Mouse (Mus musculus) G1E (cell line): ENCODE results near the gene Cmc4. TPM values are rescaled to one million over a fixed set of nuclear protein-coding genes. Genes with fewer than 3 reads are reported as not detected.

Source experiments
- ATAC-seq: 2 replicates; pipeline ENCODE4 v1.8.0; 2016; ENCODE audit warnings: mild to moderate bottlenecking; ENCODE audit not compliant: insufficient number of reproducible peaks, poor library complexity, low FRiP score, severe bottlenecking; ENCODE audit errors: extremely low read depth
- DNase-seq: peaks from one replicate; pipeline ENCODE4 v3.0.0; 2012; ENCODE audit warnings: low spot score
- H3K27me3 ChIP-seq: 2 replicates; pipeline ENCODE4 v1.6.1; 2012; ENCODE audit warnings: mild to moderate bottlenecking, low read length, inconsistent platforms; ENCODE audit not compliant: insufficient read depth
- H3K36me3 ChIP-seq: replicated peaks from 2 replicates; pipeline ENCODE3; 2012; ENCODE audit warnings: mild to moderate bottlenecking, inconsistent platforms
- H3K4me1 ChIP-seq: 2 replicates; pipeline ENCODE4 v1.6.1; 2012; ENCODE audit warnings: low read depth, low read length, inconsistent platforms, mixed read lengths; ENCODE audit not compliant: insufficient read depth
- H3K4me3 ChIP-seq: 2 replicates; pipeline ENCODE4 v1.5.1; 2012; ENCODE audit warnings: low read depth, mild to moderate bottlenecking, inconsistent platforms, low read length, moderate library complexity, mixed read lengths
- H3K9me3 ChIP-seq: replicated peaks from 2 replicates; pipeline ENCODE4 v1.6.1; 2012; ENCODE audit warnings: inconsistent platforms
- CTCF ChIP-seq: IDR thresholded peaks from 2 replicates; pipeline ENCODE4 v1.5.1; 2012; ENCODE audit warnings: low read depth, low read length, inconsistent platforms, mixed read lengths
- GATA1 ChIP-seq: IDR thresholded peaks from 2 replicates; pipeline ENCODE4 v1.6.1; 2012; ENCODE audit warnings: borderline replicate concordance, low read length, inconsistent platforms, mixed read lengths
- GATA2 ChIP-seq: IDR thresholded peaks from 2 replicates; pipeline ENCODE4 v1.6.1; 2012; ENCODE audit warnings: low read depth, low read length, inconsistent platforms, borderline replicate concordance
- POLR2AphosphoS5 ChIP-seq: IDR thresholded peaks from 2 replicates; pipeline ENCODE4 v1.6.1; 2012; ENCODE audit warnings: low read depth, low read length, inconsistent platforms; ENCODE audit not compliant: insufficient replicate concordance
- TAL1 ChIP-seq: conservative IDR thresholded peaks from 2 replicates; pipeline ENCODE4 v1.6.1; 2012; ENCODE audit warnings: low read depth, low read length, inconsistent platforms, mixed read lengths
- polyA plus RNA-seq: library from polyadenylated mRNA; stranded (reverse); fragments of >175 nt; gene quantifications from 2 replicates; pipeline ENCODE4 v1.2.3, GENCODE M21; 2012
- total RNA-seq, 2 experiments: library from RNA; stranded (forward) in 1 of 2; stranded (reverse) in 1 of 2; fragments of 200-1000 nt in 1 of 2; fragments of >200 nt in 1 of 2; fragmentation: Nextera tagmentation in 1 of 2; gene quantifications; 2 replicates each; pipeline ENCODE4 v1.2.3; 2014 to 2017

Gene Cmc4
- total and polyA plus RNA-seq, 3 experiments = 4.8 to 38.8 (median 19.4) TPM

- H3K27me3 ChIP-seq = no peaks in the 10 kb centered on the region
- DNase-seq = peak; percentile 6
- peak within 1 kb of the TSS; percentile 71 for H3K4me3 ChIP-seq
- peak; percentile 83 for ATAC-seq
- no peaks in the 10 kb centered on the region for H3K36me3 ChIP-seq
- TF ChIP-seq POLR2AphosphoS5 = no peak
- TF ChIP-seq GATA1 = no peak
- TF ChIP-seq TAL1 = no peak
- no peak for TF ChIP-seq GATA2
- no peak for TF ChIP-seq CTCF
- no peaks in the 10 kb centered on the region for H3K4me1 ChIP-seq
- no peaks in the 10 kb centered on the region for H3K9me3 ChIP-seq
Measured at GRCm38 (mm10) chrX:75382195-75382771, 34.1 kb downstream of the Cmc4 start, which contains the start of the genes Fundc2 and F8. TSS of gene Fundc2 (plus strand) at chrX:75382399. TSS of gene F8 (minus strand) at chrX:75382615.

- no peaks in the 10 kb centered on the region for H3K4me1 ChIP-seq
- peak overlapping the region; percentile 71; the same call in 1 of the 2 replicates for H3K4me3 ChIP-seq
- no peak for TF ChIP-seq GATA2
- H3K27me3 ChIP-seq = no peaks in the 10 kb centered on the region
- no peak for DNase-seq
- no peaks in the 10 kb centered on the region for H3K9me3 ChIP-seq
- no peaks in the 10 kb centered on the region for H3K36me3 ChIP-seq
- ATAC-seq = no peak
Measured at GRCm38 (mm10) chrX:75381699-75382098, 34.7 kb downstream of the Cmc4 start.

- ATAC-seq (no peak), DNase-seq (no peak)
- Histone ChIP-seq H3K4me1 (no peaks in the 10 kb centered on the region), H3K27me3 (no peaks in the 10 kb centered on the region), H3K4me3 (no peak overlapping the region; the same call in 1 of the 2 replicates), H3K36me3 (no peaks in the 10 kb centered on the region), H3K9me3 (no peaks in the 10 kb centered on the region)
- no peak for TF ChIP-seq GATA1
- TF ChIP-seq POLR2AphosphoS5 = no peak
- no peak for TF ChIP-seq GATA2
- TF ChIP-seq TAL1 = no peak
- no peak for TF ChIP-seq CTCF
Measured at GRCm38 (mm10) chrX:75381176-75381575, 35.2 kb downstream of the Cmc4 start.

- Histone ChIP-seq H3K36me3 (no peaks in the 10 kb centered on the region), H3K4me1 (no peaks in the 10 kb centered on the region; the same call in 1 of the 2 replicates), H3K27me3 (no peaks in the 10 kb centered on the region), H3K9me3 (no peaks in the 10 kb centered on the region), H3K4me3 (no peak overlapping the region)
- TF ChIP-seq GATA1 = no peak
- no peak for TF ChIP-seq POLR2AphosphoS5
- peak; percentile 71 for TF ChIP-seq TAL1
- no peak for TF ChIP-seq CTCF
- TF ChIP-seq GATA2 = no peak
- DNase-seq (no peak), ATAC-seq (peak; percentile 70)
Measured at GRCm38 (mm10) chrX:75376815-75377214, 39.6 kb downstream of the Cmc4 start.

DNA sequence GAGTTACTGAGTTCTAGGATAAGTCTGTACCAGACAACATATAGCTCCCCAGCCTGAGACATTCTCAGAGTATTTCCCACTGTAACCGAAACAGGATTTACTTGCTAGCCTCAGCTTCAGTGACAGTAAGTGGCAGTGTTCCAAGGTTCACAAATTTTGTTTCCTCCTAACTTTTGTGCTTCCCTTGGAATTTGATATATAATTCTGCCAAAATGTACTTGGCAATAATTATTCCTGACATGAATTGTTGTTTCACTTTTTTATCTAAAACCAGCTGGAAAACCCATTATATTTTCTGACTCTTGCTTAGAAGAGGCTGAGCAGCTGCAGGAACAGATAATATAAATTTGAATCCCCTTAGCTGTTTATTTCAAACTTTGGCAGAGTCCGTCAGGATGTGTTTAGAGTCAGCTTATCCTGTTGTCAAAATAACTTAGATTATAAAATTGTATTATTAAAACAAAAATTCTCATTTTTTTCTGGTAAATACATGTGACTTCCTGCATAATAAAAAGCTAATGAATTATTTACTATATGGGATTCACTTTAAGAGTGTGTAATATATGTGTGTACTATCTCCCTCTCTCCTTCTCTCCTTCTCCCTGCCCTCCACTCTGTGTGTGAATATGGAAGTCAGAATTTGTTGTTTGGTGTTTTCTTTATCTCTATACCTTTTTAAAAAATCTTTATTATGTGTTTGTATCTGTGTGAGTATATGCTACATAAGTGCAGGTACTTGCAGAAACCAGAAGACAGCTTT is 43.5 kb downstream of the Cmc4 start:
- Histone ChIP-seq H3K27me3 (no peaks in the 10 kb centered on the region), H3K4me1 (no peaks in the 10 kb centered on the region; the same call in 1 of the 2 replicates), H3K9me3 (no peaks in the 10 kb centered on the region), H3K36me3 (no peaks in the 10 kb centered on the region), H3K4me3 (no peak overlapping the region)
- no peak for ATAC-seq
- no peak for TF ChIP-seq POLR2AphosphoS5
- no peak for TF ChIP-seq TAL1
- TF ChIP-seq GATA2 = no peak
- no peak for TF ChIP-seq GATA1
- no peak for TF ChIP-seq CTCF
- no peak for DNase-seq

DNA sequence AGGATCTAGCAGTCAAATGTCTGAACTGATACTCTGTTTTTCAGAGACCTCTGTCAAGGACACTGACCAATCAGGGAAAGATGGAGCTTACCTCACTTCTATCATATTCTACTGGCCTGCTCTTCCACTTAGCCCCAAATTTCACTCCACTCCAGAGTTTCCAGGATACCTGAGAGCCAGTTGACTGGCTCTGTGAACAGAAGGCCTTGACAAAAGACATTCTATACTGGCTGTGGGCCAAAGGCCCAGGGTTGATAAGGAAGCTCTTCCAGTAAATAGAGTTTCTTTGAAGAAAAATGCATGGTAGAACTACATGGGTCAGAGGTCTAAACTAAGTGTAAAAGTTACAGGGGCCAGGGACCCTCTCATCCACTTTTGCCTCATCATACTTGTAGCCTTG is 46.2 kb downstream of the Cmc4 start:
- no peak for ATAC-seq
- Histone ChIP-seq H3K4me1 (no peaks in the 10 kb centered on the region), H3K27me3 (no peaks in the 10 kb centered on the region), H3K9me3 (no peaks in the 10 kb centered on the region), H3K36me3 (no peaks in the 10 kb centered on the region), H3K4me3 (no peak overlapping the region)
- DNase-seq = no peak
- TF ChIP-seq CTCF (no peak), POLR2AphosphoS5 (no peak), TAL1 (no peak), GATA1 (no peak), GATA2 (no peak)

Other genes with a start within 250 kb of the Cmc4 start
- 34.9 and 43.3 TPM in 2 replicates for gene Fundc2, start 34.2 kb downstream of the Cmc4 start, total RNA-seq (2014; fragmentation: Nextera tagmentation)
- gene Fundc2, start 34.2 kb downstream of the Cmc4 start, total RNA-seq (2017) = 123 and 197 TPM in 2 replicates
- 2.5 and 4.7 TPM in 2 replicates for gene Fundc2, start 34.2 kb downstream of the Cmc4 start, polyA plus RNA-seq
- 6.5 and 7.1 TPM in 2 replicates for gene F8, start 34.0 kb downstream of the Cmc4 start, total RNA-seq (2014; fragmentation: Nextera tagmentation)
- 2.4 and 4.5 TPM in 2 replicates for gene F8, start 34.0 kb downstream of the Cmc4 start, total RNA-seq (2017)
- gene F8, start 34.0 kb downstream of the Cmc4 start, polyA plus RNA-seq = 0.09 and 0.17 TPM in 2 replicates
- 23.9 and 24.9 TPM in 2 replicates for gene Mtcp1, start within 50 bp of the Cmc4 start, total RNA-seq (2014; fragmentation: Nextera tagmentation)
- 21.5 and 21.6 TPM in 2 replicates for gene Mtcp1, start within 50 bp of the Cmc4 start, total RNA-seq (2017)
- gene Mtcp1, start within 50 bp of the Cmc4 start, polyA plus RNA-seq = 0.84 and 0.99 TPM in 2 replicates
- 54.8 and 55.0 TPM in 2 replicates for gene Brcc3, start within 50 bp of the Cmc4 start, total RNA-seq (2014; fragmentation: Nextera tagmentation)
- gene Brcc3, start within 50 bp of the Cmc4 start, total RNA-seq (2017) = 40.5 and 45.9 TPM in 2 replicates
- 0.94 and 1.2 TPM in 2 replicates for gene Brcc3, start within 50 bp of the Cmc4 start, polyA plus RNA-seq
- gene Vbp1, start 97.7 kb upstream of the Cmc4 start, total RNA-seq (2014; fragmentation: Nextera tagmentation) = 100 and 111 TPM in 2 replicates
- gene Vbp1, start 97.7 kb upstream of the Cmc4 start, total RNA-seq (2017) = 136 TPM in 2 replicates
- gene Vbp1, start 97.7 kb upstream of the Cmc4 start, polyA plus RNA-seq = 2.7 and 4.2 TPM in 2 replicates
- not detected in 2 replicates for gene Rab39b, start 161.6 kb upstream of the Cmc4 start, total RNA-seq (2014; fragmentation: Nextera tagmentation)
- gene Rab39b, start 161.6 kb upstream of the Cmc4 start, total RNA-seq (2017) = 0.06 TPM in 1 of 2 replicates, not detected in the other
- gene Rab39b, start 161.6 kb upstream of the Cmc4 start, polyA plus RNA-seq = not detected in 2 replicates